Mouse (Mus musculus) forebrain, postnatal 0 days (tissue): ENCODE measurements around the gene Olfr1290. TPM values are rescaled to one million over a fixed set of nuclear protein-coding genes. Genes with fewer than 3 reads are reported as not detected.

Experiments
- ATAC-seq: fragments of 200-750 bp; cut with Nextera tagmentation; 2 replicates; pipeline ENCODE4 v1.8.0; 2017; ENCODE audit warnings: mild to moderate bottlenecking, moderate library complexity
- DNase-seq: peaks from one replicate; pipeline ENCODE4 v3.0.0-alpha.2; 2015
- H3K27ac ChIP-seq: fragments of 300-500 bp; sonication (generic); 2 replicates; pipeline ENCODE4 v1.5.1; 2014; ENCODE audit warnings: low read depth, mild to moderate bottlenecking, antibody characterized with exemption, low read length, moderate library complexity, mixed read lengths
- H3K27me3 ChIP-seq: fragments of 300-500 bp; sonication (generic); 2 replicates; pipeline ENCODE4 v1.6.1; 2014; ENCODE audit warnings: mild to moderate bottlenecking, low read length, mixed read lengths; ENCODE audit not compliant: insufficient read depth
- H3K36me3 ChIP-seq: fragments of 300-500 bp; sonication (generic); 2 replicates; pipeline ENCODE4 v1.6.1; 2014; ENCODE audit warnings: mild to moderate bottlenecking, moderate library complexity; ENCODE audit not compliant: insufficient read depth
- H3K4me1 ChIP-seq: fragments of 300-500 bp; sonication (generic); 2 replicates; pipeline ENCODE4 v1.6.1; 2014; ENCODE audit warnings: antibody characterized with exemption; ENCODE audit not compliant: insufficient read depth
- H3K4me2 ChIP-seq: fragments of 300-500 bp; sonication (generic); 2 replicates; pipeline ENCODE4 v1.6.1; 2014; ENCODE audit warnings: low read depth, mild to moderate bottlenecking, moderate library complexity
- H3K4me3 ChIP-seq: fragments of 300-500 bp; sonication (generic); 2 replicates; pipeline ENCODE4 v1.5.1; 2014; ENCODE audit warnings: low read depth, low read length, mixed read lengths
- H3K9ac ChIP-seq: fragments of 300-500 bp; sonication (generic); 2 replicates; pipeline ENCODE4 v1.6.1; 2014; ENCODE audit warnings: mild to moderate bottlenecking
- H3K9me3 ChIP-seq: fragments of 300-500 bp; sonication (generic); 2 replicates; pipeline ENCODE4 v1.6.1; 2016; ENCODE audit warnings: low read length
- CTCF ChIP-seq: sonication (generic); IDR thresholded peaks from 2 replicates; pipeline ENCODE4 v1.5.1; 2016; ENCODE audit warnings: antibody characterized with exemption, control low read depth, low read depth
- WGBS: fragments of 180-500 bp; shearing (Covaris S2); extraction: QIAGEN DNeasy Blood & Tissue Kit; methylation state at CpG from one replicate; pipeline ENCODE4 v1.1.7; 2014; 5-methylcytosine and 5-hydroxymethylcytosine counted together
- polyA plus RNA-seq: library from polyadenylated mRNA; unstranded; fragments of >200 nt; fragmentation: Nextera tagmentation; extraction: Ambion mirVana; gene quantifications from 2 replicates; pipeline ENCODE4 v1.2.1, GENCODE M21; 2015
- total RNA-seq: library from RNA; depleted of rRNA; stranded (reverse); fragments of >200 nt; gene quantifications from 2 replicates; pipeline ENCODE4 v1.2.3, GENCODE M21; 2014; rRNA removed

The Olfr1290 gene
- not detected in 2 replicates for total RNA-seq
- not detected in 2 replicates for polyA plus RNA-seq

DNA sequence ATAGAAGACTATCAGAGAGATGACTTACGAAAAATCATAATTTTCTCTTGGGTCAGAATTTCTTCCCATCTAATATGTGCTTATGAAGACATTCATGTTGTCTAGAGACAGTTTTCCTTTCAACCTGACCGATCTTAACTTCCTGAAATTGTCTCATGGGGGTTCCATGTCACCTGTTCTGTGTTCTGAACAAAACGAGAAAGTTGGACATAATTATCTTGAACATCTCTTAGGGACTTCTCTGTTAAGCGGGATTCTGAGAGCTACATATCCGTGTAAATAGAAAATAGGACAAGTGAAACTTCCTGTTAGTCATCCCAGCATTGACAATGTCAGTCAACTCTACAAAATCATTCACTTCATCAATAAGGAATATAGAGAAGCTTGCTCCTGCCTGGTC is at the start of gene Olfr1290:
Gene Olfr1290, minus strand, starts transcription at position 101 of the 400 bp plus-strand sequence.
- DNase-seq (no peak), ATAC-seq (no peak)
- H3K9me3 ChIP-seq = no peaks in the 10 kb centered on the region
- no peak within 1 kb of the TSS for H3K4me3 ChIP-seq
- no peak for TF ChIP-seq CTCF
- no peak within 1 kb of the TSS for H3K9ac ChIP-seq
- 78% methylated on average over 5 of the region's 5 CpGs for WGBS
- H3K4me2 ChIP-seq = no peak within 1 kb of the TSS
- H3K4me1 ChIP-seq = no peaks in the 10 kb centered on the region
- H3K36me3 ChIP-seq = no peaks in the 10 kb centered on the region
- H3K27ac ChIP-seq = no peak within 1 kb of the TSS
- no peaks in the 10 kb centered on the region for H3K27me3 ChIP-seq

GRCm38 (mm10) chr2:111540191-111540590 is 46.6 kb upstream of the Olfr1290 start, which contains the start of gene Olfr1294:
Olfr1294 (minus strand) TSS chr2:111540291.
- Histone ChIP-seq H3K9me3 (no peaks in the 10 kb centered on the region), H3K36me3 (no peaks in the 10 kb centered on the region), H3K4me3 (no peak within 1 kb of the TSS), H3K27ac (no peak within 1 kb of the TSS), H3K27me3 (no peaks in the 10 kb centered on the region), H3K4me1 (no peaks in the 10 kb centered on the region), H3K4me2 (no peak within 1 kb of the TSS), H3K9ac (no peak within 1 kb of the TSS)
- TF ChIP-seq CTCF = no peak
- ATAC-seq = no peak
- DNase-seq = no peak
- WGBS = 49% methylated on average over 1 of the region's 1 CpGs

GRCm38 (mm10) chr2:111524903-111525302 is 31.3 kb upstream of the Olfr1290 start, which contains the start of gene Olfr1293-ps:
Olfr1293-ps (plus strand) TSS chr2:111525203.
- H3K4me3 ChIP-seq = no peak within 1 kb of the TSS
- no peak for TF ChIP-seq CTCF
- no peaks in the 10 kb centered on the region for H3K9me3 ChIP-seq
- H3K9ac ChIP-seq = no peak within 1 kb of the TSS
- no peaks in the 10 kb centered on the region for H3K36me3 ChIP-seq
- WGBS = 95% methylated on average over 1 of the region's 1 CpGs
- H3K4me1 ChIP-seq = no peaks in the 10 kb centered on the region
- H3K4me2 ChIP-seq = no peak within 1 kb of the TSS
- no peak within 1 kb of the TSS for H3K27ac ChIP-seq
- no peaks in the 10 kb centered on the region for H3K27me3 ChIP-seq
- ATAC-seq (no peak), DNase-seq (no peak)

DNA sequence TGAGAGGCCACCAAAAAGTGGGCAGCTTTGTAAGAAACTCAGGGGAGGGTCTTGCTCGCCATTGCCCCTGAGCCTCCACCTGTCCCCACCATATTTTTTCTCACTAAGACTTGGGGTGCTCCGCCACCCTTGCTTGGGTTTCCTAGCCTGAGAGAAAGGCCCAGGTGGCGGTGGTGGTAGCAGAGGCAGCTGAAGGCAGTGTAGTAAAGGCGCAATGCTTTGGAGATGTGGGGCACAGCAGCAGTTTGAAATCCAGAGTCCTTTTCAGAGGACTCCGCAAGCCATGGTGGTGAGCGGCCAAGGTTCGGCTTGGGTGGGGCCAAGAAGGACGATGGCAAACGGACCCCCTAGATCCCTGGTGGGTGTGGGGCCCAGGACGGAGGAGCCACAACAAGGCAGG is 23.8 kb upstream of the Olfr1290 start:
- no peaks in the 10 kb centered on the region for H3K27me3 ChIP-seq
- H3K9ac ChIP-seq = no peak overlapping the region
- no peak overlapping the region for H3K27ac ChIP-seq
- no peaks in the 10 kb centered on the region for H3K36me3 ChIP-seq
- DNase-seq (no peak), ATAC-seq (no peak)
- no peaks in the 10 kb centered on the region for H3K4me1 ChIP-seq
- H3K9me3 ChIP-seq = no peaks in the 10 kb centered on the region
- no peak overlapping the region for H3K4me2 ChIP-seq
- WGBS = 90% methylated on average over 10 of the region's 10 CpGs
- TF ChIP-seq CTCF = no peak
- H3K4me3 ChIP-seq = no peak overlapping the region

GRCm38 (mm10) chr2:111496880-111497279 is 3.3 kb upstream of the Olfr1290 start, which contains the start of gene Olfr1291-ps1:
Olfr1291-ps1 (plus strand) TSS chr2:111497180.
- 92% methylated on average over 3 of the region's 3 CpGs for WGBS
- H3K4me3 ChIP-seq = no peak within 1 kb of the TSS
- H3K27me3 ChIP-seq = no peaks in the 10 kb centered on the region
- H3K9me3 ChIP-seq = no peaks in the 10 kb centered on the region
- no peak within 1 kb of the TSS for H3K27ac ChIP-seq
- no peak within 1 kb of the TSS for H3K9ac ChIP-seq
- H3K4me2 ChIP-seq = no peak within 1 kb of the TSS
- no peaks in the 10 kb centered on the region for H3K4me1 ChIP-seq
- no peak for TF ChIP-seq CTCF
- ATAC-seq (no peak), DNase-seq (no peak)
- no peaks in the 10 kb centered on the region for H3K36me3 ChIP-seq

DNA sequence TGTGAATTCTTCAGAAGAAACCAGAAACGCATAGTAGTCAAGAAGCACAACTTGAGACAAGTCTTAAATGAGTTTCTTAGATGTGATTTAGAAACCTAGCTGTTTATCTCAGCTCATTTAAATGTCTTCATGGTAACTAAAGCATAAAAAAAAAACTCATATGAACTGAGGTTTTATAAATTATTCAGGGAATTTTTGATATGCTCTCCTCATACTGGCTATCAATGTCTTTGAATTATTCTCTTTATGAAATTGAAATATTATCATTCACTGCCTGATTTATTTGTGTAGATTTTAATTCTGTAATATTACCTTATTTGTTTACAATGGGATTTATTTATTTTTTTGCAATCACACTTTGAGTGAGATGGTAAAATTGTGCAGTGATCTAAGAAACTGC is 13.1 kb downstream of the Olfr1290 start, which contains the start of gene Olfr1289:
Gene Olfr1289, plus strand, starts transcription at position 301 of the 400 bp plus-strand sequence.
- Histone ChIP-seq H3K27ac (no peak within 1 kb of the TSS), H3K9me3 (no peaks in the 10 kb centered on the region), H3K4me2 (no peak within 1 kb of the TSS), H3K9ac (no peak within 1 kb of the TSS), H3K27me3 (no peaks in the 10 kb centered on the region), H3K36me3 (no peaks in the 10 kb centered on the region), H3K4me3 (no peak within 1 kb of the TSS), H3K4me1 (no peaks in the 10 kb centered on the region)
- WGBS = 67% methylated on average over 1 of the region's 1 CpGs
- DNase-seq (no peak), ATAC-seq (no peak)
- no peak for TF ChIP-seq CTCF

- H3K27ac ChIP-seq = no peak within 1 kb of the TSS
- no peak for DNase-seq
- H3K36me3 ChIP-seq = no peaks in the 10 kb centered on the region
- no peak within 1 kb of the TSS for H3K4me2 ChIP-seq
- H3K4me1 ChIP-seq = no peaks in the 10 kb centered on the region
- 95% methylated on average over 1 of the region's 1 CpGs for WGBS
- H3K9me3 ChIP-seq = no peaks in the 10 kb centered on the region
- no peak within 1 kb of the TSS for H3K4me3 ChIP-seq
- TF ChIP-seq CTCF = no peak
- no peak for ATAC-seq
- H3K9ac ChIP-seq = no peak within 1 kb of the TSS
- H3K27me3 ChIP-seq = no peaks in the 10 kb centered on the region
Observed at GRCm38 (mm10) chr2:111473801-111474200, 19.8 kb downstream of the Olfr1290 start, which contains the start of gene Olfr1288. Olfr1288 (plus strand) TSS chr2:111474101.
